Mouse (Mus musculus): ENCODE results near the gene Wdfy2.

DNA sequence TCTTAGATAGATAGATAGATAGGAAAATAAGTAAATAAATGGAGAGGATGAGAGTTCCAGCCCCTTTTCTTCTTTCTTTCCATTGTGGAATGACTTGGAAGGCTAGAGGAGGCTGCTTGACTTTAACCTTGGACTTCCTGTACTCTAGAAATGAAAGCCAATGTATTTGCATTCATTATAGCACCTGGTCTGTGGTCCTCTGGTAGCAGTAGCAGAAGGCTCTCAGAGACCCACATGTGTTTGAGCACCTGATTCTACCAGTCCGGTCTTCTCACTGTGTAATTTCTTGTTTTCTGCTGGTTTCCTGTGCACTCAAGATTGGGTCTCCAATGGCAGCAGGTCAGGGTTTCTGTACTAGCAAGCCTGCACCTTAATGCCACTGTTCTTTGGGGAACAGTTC is 30.1 kb downstream of the Wdfy2 start:
- no peak for TF ChIP-seq CTCF (IDR thresholded peaks at IDR 0.05)
- TF ChIP-seq POLR2A (IDR thresholded peaks at IDR 0.05; ENCODE audit: insufficient read depth, low read depth, low read length), result no peak
- no peak for TF ChIP-seq EP300 (IDR thresholded peaks at IDR 0.05; ENCODE audit: insufficient read depth, low read depth, low read length)
